Mouse (Mus musculus): ENCODE measurements around the gene Atp7a. TPM values are rescaled to one million over a fixed set of nuclear protein-coding genes. Genes with fewer than 3 reads are reported as not detected.

Gene Atp7a
- total and polyA plus RNA-seq, 3 experiments: 1.7 to 2.2 TPM; not detected in 1

DNA sequence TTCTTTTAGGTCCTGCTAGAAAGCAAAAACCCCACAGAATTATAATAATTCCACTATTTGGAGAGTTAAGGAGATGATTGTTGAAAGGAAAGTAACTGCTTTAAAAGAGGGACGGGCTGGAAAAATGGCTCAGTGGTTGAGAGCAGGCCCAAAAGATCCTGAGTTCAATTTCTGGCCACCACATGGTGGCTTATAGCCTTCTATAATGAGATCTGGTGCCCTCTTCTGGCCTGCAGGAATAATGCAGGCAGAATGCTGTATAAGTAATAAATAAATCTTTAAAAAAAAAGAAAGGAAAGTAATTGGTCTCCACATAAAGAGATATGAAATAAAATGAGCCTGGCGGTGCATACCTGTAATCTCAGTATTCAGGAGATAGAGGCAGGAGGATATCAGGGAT is 13.9 kb upstream of the Atp7a start:
- DNase-seq (ENCODE audit: low read depth, low spot score): peak; percentile 77
- peaks cover 46% of the 10 kb centered on the region for H3K79me2 ChIP-seq (ENCODE audit: control insufficient read depth, insufficient read depth, low read length, poor library complexity)
- H3K27me3 ChIP-seq (ENCODE audit: control insufficient read depth in 1 of 2, insufficient read depth in 2 of 2, low read length in 2 of 2): no peaks in the 10 kb centered on the region
- H3K4me3 ChIP-seq (ENCODE audit: control insufficient read depth in 1 of 2, insufficient read depth in 1 of 2, low read depth in 2 of 2, low read length in 2 of 2): no peak overlapping the region
- H3K9me3 ChIP-seq (replicated peaks; ENCODE audit: insufficient read depth, low read length): no peaks in the 10 kb centered on the region
- H3K36me3 ChIP-seq (ENCODE audit: control insufficient read depth in 1 of 2, insufficient read depth in 2 of 2, low read length in 2 of 2): peaks cover 0 to 30% of the 10 kb centered on the region in 2 experiments; a peak in 2 of 4 replicates
- peak overlapping the region; percentile 85 for H3K9ac ChIP-seq (ENCODE audit: control insufficient read depth, low read depth, low read length, poor library complexity, severe bottlenecking)
- H3K27ac ChIP-seq (ENCODE audit: control insufficient read depth, low read depth, low read length): peak overlapping the region; percentile 19; the same call in 1 of the 2 replicates
- H3K4me1 ChIP-seq (ENCODE audit: control insufficient read depth in 1 of 2, insufficient read depth in 2 of 2, low read length in 2 of 2): peaks cover 3 to 14% of the 10 kb centered on the region in 2 experiments; a peak in 3 of 4 replicates
- TF ChIP-seq CTCF (IDR thresholded peaks at IDR 0.05 in 2 of 3, conservative IDR thresholded peaks at IDR 0.05 in 1 of 3; ENCODE audit: control insufficient read depth in 1 of 3, insufficient read depth in 1 of 3, low read depth in 2 of 3, low read length in 3 of 3, poor library complexity in 1 of 3, severe bottlenecking in 1 of 3): peak; percentile 26 to 63 (median 36); a peak in 5 of 6 replicates
- TF ChIP-seq MAFK (IDR thresholded peaks at IDR 0.05; ENCODE audit: borderline replicate concordance, low read depth, low read length): no peak
- TF ChIP-seq JUND (IDR thresholded peaks at IDR 0.05; ENCODE audit: low read depth, low read length): no peak
- 0 out of 2 replicates have a peak, but pooled peaks have one; percentile 10 for TF ChIP-seq ETS1 (IDR thresholded peaks at IDR 0.05; ENCODE audit: low read depth, low read length)
- TF ChIP-seq E2F4 (IDR thresholded peaks at IDR 0.05; ENCODE audit: borderline replicate concordance, low read depth, low read length): no peak
- TF ChIP-seq ELF1 (IDR thresholded peaks at IDR 0.05; ENCODE audit: low read depth, low read length): no peak
- no peak for TF ChIP-seq USF2 (IDR thresholded peaks at IDR 0.05; ENCODE audit: borderline replicate concordance in 1 of 2, insufficient read depth in 1 of 2, low read depth in 1 of 2, low read length in 2 of 2)
- no peak for TF ChIP-seq MEF2A (IDR thresholded peaks at IDR 0.05; ENCODE audit: extremely low read depth, insufficient replicate concordance, low read depth, low read length, poor library complexity, severe bottlenecking)
- no peak for TF ChIP-seq POLR2A (IDR thresholded peaks at IDR 0.05; ENCODE audit: control insufficient read depth in 1 of 2, insufficient read depth in 1 of 2, low read depth in 1 of 2, low read length in 2 of 2, poor library complexity in 1 of 2)
- TF ChIP-seq MYC (IDR thresholded peaks at IDR 0.05; ENCODE audit: low read depth, low read length): peak; percentile 92
- TF ChIP-seq POLR2AphosphoS2 (IDR thresholded peaks at IDR 0.05; ENCODE audit: low read length): no peak
- TF ChIP-seq ZC3H11A (IDR thresholded peaks at IDR 0.05; ENCODE audit: low read depth, low read length): peak; percentile 46
- no peak for TF ChIP-seq POLR2AphosphoS5 (IDR thresholded peaks at IDR 0.05; ENCODE audit: borderline replicate concordance, low read depth, low read length)
- TF ChIP-seq USF1 (IDR thresholded peaks at IDR 0.05; ENCODE audit: low read depth, low read length): no peak
- no peak for TF ChIP-seq ZKSCAN1 (IDR thresholded peaks at IDR 0.05; ENCODE audit: low read depth, low read length)
- TF ChIP-seq MXI1 (IDR thresholded peaks at IDR 0.05; ENCODE audit: low read depth, low read length): peak; percentile 50; the same call in 1 of the 2 replicates
- TF ChIP-seq MYB (IDR thresholded peaks at IDR 0.05; ENCODE audit: low read depth, low read length): no peak
- no peak for TF ChIP-seq TCF12 (IDR thresholded peaks at IDR 0.05; ENCODE audit: low read depth, low read length)
- TF ChIP-seq TAL1 (IDR thresholded peaks at IDR 0.05; ENCODE audit: low read length): no peak
- TF ChIP-seq BHLHE40 (IDR thresholded peaks at IDR 0.05; ENCODE audit: borderline replicate concordance, low read depth, low read length): no peak
- no peak for TF ChIP-seq ZMIZ1 (IDR thresholded peaks at IDR 0.05; ENCODE audit: low read depth, low read length)
- TF ChIP-seq SIN3A (IDR thresholded peaks at IDR 0.05; ENCODE audit: low read length): peak; percentile 58; the same call in 1 of the 2 replicates
- no peak for TF ChIP-seq CHD1 (IDR thresholded peaks at IDR 0.05; ENCODE audit: low read depth, low read length)
- TF ChIP-seq TBP (IDR thresholded peaks at IDR 0.05; ENCODE audit: low read depth, low read length): 0 out of 2 replicates have a peak, but pooled peaks have one; percentile 24
- no peak for TF ChIP-seq EP300 (IDR thresholded peaks at IDR 0.05; ENCODE audit: low read depth in 1 of 2, low read length in 2 of 2)
- TF ChIP-seq UBTF (IDR thresholded peaks at IDR 0.05; ENCODE audit: borderline replicate concordance, insufficient read depth, low read depth, low read length): no peak
- TF ChIP-seq NELFE (IDR thresholded peaks at IDR 0.05; ENCODE audit: low read depth, low read length): no peak
- TF ChIP-seq RAD21 (IDR thresholded peaks at IDR 0.05; ENCODE audit: low read depth, low read length): peak; percentile 55
- TF ChIP-seq ZNF384 (IDR thresholded peaks at IDR 0.05; ENCODE audit: low read depth, low read length): peak; percentile 81
- peak; percentile 55 for TF ChIP-seq SMC3 (IDR thresholded peaks at IDR 0.05; ENCODE audit: low read depth, low read length)
- no peak for TF ChIP-seq GABPA (IDR thresholded peaks at IDR 0.05; ENCODE audit: low read depth, low read length)
- TF ChIP-seq GATA1 (IDR thresholded peaks at IDR 0.05; ENCODE audit: low read depth, low read length): no peak
- peak; percentile 55; the same call in 1 of the 2 replicates for TF ChIP-seq MAX (IDR thresholded peaks at IDR 0.05; ENCODE audit: low read length)
- no peak for TF ChIP-seq MAZ (IDR thresholded peaks at IDR 0.05; ENCODE audit: low read depth, low read length)
- no peak for TF ChIP-seq CHD2 (IDR thresholded peaks at IDR 0.05; ENCODE audit: low read length)
- TF ChIP-seq NRF1 (IDR thresholded peaks at IDR 0.05; ENCODE audit: insufficient read depth, low read depth, low read length, poor library complexity, severe bottlenecking): no peak
- no peak for TF ChIP-seq KAT2A (conservative IDR thresholded peaks at IDR 0.05; ENCODE audit: low read depth, low read length)
- TF ChIP-seq RCOR1 (IDR thresholded peaks at IDR 0.05; ENCODE audit: low read depth, low read length): no peak

All from MEL (cell line).